Mouse (Mus musculus): ENCODE results near the gene Serpina3m. TPM values are rescaled to one million over a fixed set of nuclear protein-coding genes. Genes with fewer than 3 reads are reported as not detected.

Gene Serpina3m
- polyA plus RNA-seq, 1 experiment from 2014 or later: not detected

DNA sequence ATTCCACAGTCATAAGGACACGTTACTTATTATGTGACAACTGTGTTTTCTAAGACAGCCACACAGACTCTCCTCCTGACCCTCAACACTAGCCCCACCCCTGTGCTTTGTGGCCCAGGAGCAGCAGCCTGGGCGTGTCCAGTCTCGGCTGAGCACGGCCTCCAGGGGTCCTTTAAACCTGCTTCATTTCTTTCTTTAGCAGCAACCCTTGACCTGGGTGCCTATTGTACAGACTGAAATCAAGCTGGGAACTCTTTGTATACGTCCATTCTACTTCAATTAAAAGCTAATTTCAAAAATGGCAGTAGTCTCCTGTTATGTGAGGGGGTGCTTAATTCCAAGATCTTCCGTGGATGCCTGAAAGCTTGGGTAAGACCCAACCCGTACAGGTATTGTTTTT lies 94.9 kb downstream of the Serpina3m start:
- Histone ChIP-seq H3K27ac (ENCODE audit: low read depth, low read length) (no peak overlapping the region), H3K4me3 (ENCODE audit: low read depth, low read length) (no peak overlapping the region), H3K4me1 (ENCODE audit: control insufficient read depth, insufficient read depth, low read length) (no peaks in the 10 kb centered on the region), H3K4me2 (ENCODE audit: low read depth, low read length) (no peak overlapping the region), H3K27me3 (ENCODE audit: control insufficient read depth, insufficient read depth, low read length) (no peaks in the 10 kb centered on the region), H3K9me3 (ENCODE audit: control insufficient read depth, low read length) (no peaks in the 10 kb centered on the region), H3K9ac (replicated peaks; ENCODE audit: low read depth, low read length) (no peak overlapping the region), H3K36me3 (ENCODE audit: control insufficient read depth, insufficient read depth, low read length) (no peaks in the 10 kb centered on the region)
- WGBS: 22% methylated on average over 7 of the region's 7 CpGs
- ATAC-seq (ENCODE audit: low read depth): no peak

DNA sequence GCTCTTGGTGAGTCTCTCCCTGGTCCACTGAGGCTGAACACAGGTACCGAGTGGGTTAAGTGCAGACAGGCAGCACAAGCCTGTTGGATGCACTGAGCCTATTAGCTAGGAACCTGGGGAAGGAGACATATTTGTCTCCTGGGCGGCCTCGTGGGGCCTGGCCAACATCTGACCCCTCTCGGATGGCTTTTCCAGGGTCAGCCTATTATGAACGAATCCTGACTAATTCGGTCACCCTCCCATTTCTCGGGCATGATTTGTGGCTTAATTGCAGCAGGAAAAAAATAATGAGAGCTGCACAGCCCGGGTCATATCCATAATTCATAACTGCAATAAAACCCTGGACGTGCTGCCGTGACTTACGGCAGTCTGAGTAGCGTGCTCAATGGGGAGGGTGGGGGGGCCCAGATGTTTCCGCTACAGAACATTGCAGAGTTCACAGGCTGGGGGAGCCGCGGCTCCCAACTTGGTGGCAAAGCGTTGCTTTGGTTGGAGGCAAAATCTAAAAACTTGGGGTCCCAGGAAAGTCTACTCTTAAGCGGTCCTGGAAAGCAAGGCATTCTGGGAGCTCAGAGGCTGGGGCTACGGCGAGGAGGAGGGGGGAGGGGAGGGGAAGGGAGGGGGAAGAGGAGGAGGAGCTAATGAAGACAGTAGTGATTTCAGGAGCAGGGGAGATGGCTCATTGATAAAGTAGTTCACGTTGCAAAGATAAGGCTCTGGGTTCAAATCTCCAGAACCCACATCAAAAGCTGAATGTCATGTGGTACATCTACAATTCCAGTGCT lies 95.9 kb downstream of the Serpina3m start:
- Histone ChIP-seq H3K4me3 (ENCODE audit: low read depth, low read length) (no peak overlapping the region), H3K9ac (replicated peaks; ENCODE audit: low read depth, low read length) (no peak overlapping the region)
- 54% methylated on average over 20 of the region's 20 CpGs for WGBS

DNA sequence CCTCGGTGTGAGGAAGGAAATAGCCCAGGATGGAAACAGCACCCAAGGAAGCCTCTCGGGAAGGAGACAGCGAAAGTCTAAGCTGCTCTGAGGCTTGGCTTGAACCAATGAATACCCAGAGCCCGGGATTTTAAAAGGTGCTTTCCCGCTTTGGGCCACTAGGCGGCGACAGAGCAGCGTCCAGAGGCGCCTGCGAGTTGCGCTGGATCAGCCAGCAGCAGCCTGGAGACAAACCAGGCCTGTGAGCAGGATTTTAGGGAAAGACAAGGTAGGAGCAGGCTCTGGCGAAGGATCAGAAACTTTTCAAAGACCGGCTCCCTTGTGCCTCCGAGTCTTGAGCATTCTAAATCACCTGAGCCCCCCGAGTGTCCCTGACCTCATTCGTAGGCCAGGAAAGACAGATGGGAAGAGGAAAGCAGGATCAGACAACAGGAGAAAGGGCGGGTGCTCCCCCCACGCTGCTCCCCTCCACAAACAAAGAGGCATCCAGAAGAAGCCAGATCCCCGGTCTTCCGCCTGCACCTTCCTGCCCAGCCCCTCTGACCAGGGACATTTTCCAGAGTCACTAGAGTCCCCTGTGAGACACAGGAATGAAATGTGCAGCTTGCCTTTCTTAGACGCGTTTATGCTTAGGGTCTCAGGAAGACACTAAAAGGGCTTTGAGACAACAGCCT lies 101.9 kb downstream of the Serpina3m start:
- no peaks in the 10 kb centered on the region for H3K27me3 ChIP-seq (ENCODE audit: control insufficient read depth, insufficient read depth, low read length)
- H3K9me3 ChIP-seq (ENCODE audit: control insufficient read depth, low read length): no peaks in the 10 kb centered on the region
- H3K4me2 ChIP-seq (ENCODE audit: low read depth, low read length): no peak overlapping the region
- ATAC-seq (ENCODE audit: low read depth): peak; percentile 66
- no peak overlapping the region for H3K27ac ChIP-seq (ENCODE audit: low read depth, low read length)
- WGBS: 13% methylated on average over 22 of the region's 22 CpGs
- no peaks in the 10 kb centered on the region for H3K4me1 ChIP-seq (ENCODE audit: control insufficient read depth, insufficient read depth, low read length)
- H3K4me3 ChIP-seq (ENCODE audit: low read depth, low read length): no peak overlapping the region
- H3K9ac ChIP-seq (replicated peaks; ENCODE audit: low read depth, low read length): no peak overlapping the region
- H3K36me3 ChIP-seq (ENCODE audit: control insufficient read depth, insufficient read depth, low read length): no peaks in the 10 kb centered on the region

More for the DNA sequence above, 95.9 kb downstream of the Serpina3m start:
- H3K27ac ChIP-seq (ENCODE audit: low read depth, low read length): no peak overlapping the region
- peak; percentile 66 for ATAC-seq (ENCODE audit: low read depth)
- no peaks in the 10 kb centered on the region for H3K4me1 ChIP-seq (ENCODE audit: control insufficient read depth, insufficient read depth, low read length)
- no peaks in the 10 kb centered on the region for H3K27me3 ChIP-seq (ENCODE audit: control insufficient read depth, insufficient read depth, low read length)
- H3K36me3 ChIP-seq (ENCODE audit: control insufficient read depth, insufficient read depth, low read length): no peaks in the 10 kb centered on the region
- H3K4me2 ChIP-seq (ENCODE audit: low read depth, low read length): no peak overlapping the region
- H3K9me3 ChIP-seq (ENCODE audit: control insufficient read depth, low read length): no peaks in the 10 kb centered on the region

DNA sequence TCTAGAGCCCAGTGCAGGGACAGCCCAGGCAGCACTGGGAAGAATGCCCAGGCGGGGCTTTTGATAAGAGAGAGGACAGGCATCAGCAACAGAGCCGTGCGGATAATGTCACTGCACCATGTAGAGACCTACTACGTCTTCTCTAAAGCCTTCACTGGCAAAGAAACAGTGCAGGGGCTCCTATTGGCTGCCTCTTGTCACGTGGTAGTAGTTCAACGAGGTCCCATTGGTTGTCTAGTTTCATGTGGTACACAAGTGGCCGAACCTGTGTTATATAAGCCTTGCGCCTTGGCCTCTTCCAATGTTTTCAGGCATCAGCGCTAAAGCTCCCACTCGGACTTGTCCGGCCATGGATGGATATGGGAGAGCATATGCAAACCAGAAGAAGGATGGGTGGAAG lies 105.4 kb downstream of the Serpina3m start:
- no peak overlapping the region for H3K27ac ChIP-seq (ENCODE audit: low read depth, low read length)
- H3K9me3 ChIP-seq (ENCODE audit: control insufficient read depth, low read length): no peaks in the 10 kb centered on the region
- H3K36me3 ChIP-seq (ENCODE audit: control insufficient read depth, insufficient read depth, low read length): no peaks in the 10 kb centered on the region
- no peaks in the 10 kb centered on the region for H3K27me3 ChIP-seq (ENCODE audit: control insufficient read depth, insufficient read depth, low read length)
- no peak overlapping the region for H3K4me2 ChIP-seq (ENCODE audit: low read depth, low read length)
- 88% methylated on average over 11 of the region's 11 CpGs for WGBS
- ATAC-seq (ENCODE audit: low read depth): no peak
- H3K4me1 ChIP-seq (ENCODE audit: control insufficient read depth, insufficient read depth, low read length): no peaks in the 10 kb centered on the region
- no peak overlapping the region for H3K4me3 ChIP-seq (ENCODE audit: low read depth, low read length)
- no peak overlapping the region for H3K9ac ChIP-seq (replicated peaks; ENCODE audit: low read depth, low read length)

Other genes starting within 250 kb of the Serpina3m start
- not detected in 2 replicates for gene Serpina5, start 237.4 kb upstream of the Serpina3m start, polyA plus RNA-seq (2014; fragmentation: Nextera tagmentation; extraction: Ambion mirVana)
- gene Serpina3a, start 225.8 kb upstream of the Serpina3m start, polyA plus RNA-seq (2014; fragmentation: Nextera tagmentation; extraction: Ambion mirVana): not detected in 2 replicates
- gene Serpina3b, start 210.5 kb upstream of the Serpina3m start, polyA plus RNA-seq (2014; fragmentation: Nextera tagmentation; extraction: Ambion mirVana): not detected in 2 replicates
- gene Serpina3c, start 184.6 kb upstream of the Serpina3m start, polyA plus RNA-seq (2014; fragmentation: Nextera tagmentation; extraction: Ambion mirVana): not detected in 2 replicates
- gene Serpina3f, start 123.9 kb upstream of the Serpina3m start, polyA plus RNA-seq (2014; fragmentation: Nextera tagmentation; extraction: Ambion mirVana): not detected in 2 replicates
- gene Serpina3g, start 102.2 kb upstream of the Serpina3m start, polyA plus RNA-seq (2014; fragmentation: Nextera tagmentation; extraction: Ambion mirVana): 0.54 and 5.4 TPM in 2 replicates
- gene Serpina3i, start 75.4 kb upstream of the Serpina3m start, polyA plus RNA-seq (2014; fragmentation: Nextera tagmentation; extraction: Ambion mirVana): 0.27 and 0.31 TPM in 2 replicates
- gene Serpina3j, start 23.9 kb upstream of the Serpina3m start, polyA plus RNA-seq (2014; fragmentation: Nextera tagmentation; extraction: Ambion mirVana): not detected in 2 replicates
- not detected in 2 replicates for gene Serpina3k, start within 50 bp of the Serpina3m start, polyA plus RNA-seq (2014; fragmentation: Nextera tagmentation; extraction: Ambion mirVana)
- 1.4 and 1.6 TPM in 2 replicates for gene Serpina3n, start 68.2 kb downstream of the Serpina3m start, polyA plus RNA-seq (2014; fragmentation: Nextera tagmentation; extraction: Ambion mirVana)
- gene Gsc, start 134.8 kb downstream of the Serpina3m start, polyA plus RNA-seq (2014; fragmentation: Nextera tagmentation; extraction: Ambion mirVana): not detected in 2 replicates

Data from neural tube, embryonic 14.5 days (tissue).